Mouse (Mus musculus) MEL (cell line): Measurements from ENCODE around the gene Gm42417. TPM values are rescaled to one million over a fixed set of nuclear protein-coding genes. Genes with fewer than 3 reads are reported as not detected.

Source experiments
- DNase-seq: peaks from one replicate; pipeline ENCODE4 v3.0.0; 2011; ENCODE audit warnings: low read depth, low spot score
- H3K27ac ChIP-seq: 2 replicates; pipeline ENCODE4 v1.5.1; 2012; ENCODE audit warnings: low read depth, mild to moderate bottlenecking, control low read depth, low read length, moderate library complexity; ENCODE audit not compliant: control insufficient read depth
- H3K27me3 ChIP-seq, 2 experiments: fragments of 150-350 bp in 1 of 2; sonication (generic) in 1 of 2; 2 replicates each; pipeline ENCODE4 v1.6.1; 2012; ENCODE audit warnings: low read length in 2 of 2, mild to moderate bottlenecking in 2 of 2, improper control_type of control experiment in 1 of 2, moderate library complexity in 1 of 2; ENCODE audit not compliant: insufficient read depth in 2 of 2, control insufficient read depth in 1 of 2
- H3K36me3 ChIP-seq, 2 experiments: 2 replicates each; pipeline ENCODE4 v1.6.1; 2012 to 2014; ENCODE audit warnings: low read length in 2 of 2, improper control_type of control experiment in 1 of 2, inconsistent platforms in 1 of 2, mild to moderate bottlenecking in 1 of 2; ENCODE audit not compliant: insufficient read depth in 2 of 2, control insufficient read depth in 1 of 2
- H3K4me1 ChIP-seq, 2 experiments: fragments of 150-350 bp in 1 of 2; sonication (generic) in 1 of 2; 2 replicates each; pipeline ENCODE4 v1.6.1; 2012; ENCODE audit warnings: low read length in 2 of 2, improper control_type of control experiment in 1 of 2, mild to moderate bottlenecking in 1 of 2; ENCODE audit not compliant: insufficient read depth in 2 of 2, control insufficient read depth in 1 of 2
- H3K4me3 ChIP-seq, 2 experiments: fragments of 150-350 bp in 1 of 2; sonication (generic) in 1 of 2; 2 replicates each; pipeline ENCODE4 v1.5.1; 2012; ENCODE audit warnings: low read depth in 2 of 2, low read length in 2 of 2, mild to moderate bottlenecking in 2 of 2, moderate library complexity in 2 of 2, control low read depth in 1 of 2, improper control_type of control experiment in 1 of 2; ENCODE audit not compliant: control insufficient read depth in 1 of 2, insufficient read depth in 1 of 2
- H3K79me2 ChIP-seq: 2 replicates; pipeline ENCODE4 v1.6.1; 2012; ENCODE audit warnings: mild to moderate bottlenecking, low read length, moderate library complexity; ENCODE audit not compliant: control insufficient read depth, poor library complexity, insufficient read depth
- H3K9ac ChIP-seq: 2 replicates; pipeline ENCODE4 v1.6.1; 2012; ENCODE audit warnings: low read depth, mild to moderate bottlenecking, control low read depth, low read length, moderate library complexity; ENCODE audit not compliant: control insufficient read depth, poor library complexity, severe bottlenecking
- H3K9me3 ChIP-seq: fragments of 150-350 bp; sonication (generic); replicated peaks from 2 replicates; pipeline ENCODE4 v1.6.1; 2012; ENCODE audit warnings: mild to moderate bottlenecking, low read length, improper control_type of control experiment, moderate library complexity; ENCODE audit not compliant: insufficient read depth
- BHLHE40 ChIP-seq: IDR thresholded peaks from 2 replicates; pipeline ENCODE4 v1.6.1; 2012; ENCODE audit warnings: low read depth, mild to moderate bottlenecking, inconsistent platforms, low read length, improper control_type of control experiment, borderline replicate concordance
- CTCF ChIP-seq, 3 experiments: IDR thresholded peaks in 2 of 3; conservative IDR thresholded peaks in 1 of 3; 2 replicates each; pipeline ENCODE4 v1.5.1; 2011 to 2012; ENCODE audit warnings: low read length in 3 of 3, low read depth in 2 of 3, mild to moderate bottlenecking in 2 of 3, improper control_type of control experiment in 1 of 3, inconsistent platforms in 1 of 3, mixed read lengths in 1 of 3, moderate library complexity in 1 of 3; ENCODE audit not compliant: control insufficient read depth in 1 of 3, insufficient read depth in 1 of 3, poor library complexity in 1 of 3, severe bottlenecking in 1 of 3
- GATA1 ChIP-seq: IDR thresholded peaks from 2 replicates; pipeline ENCODE4 v1.6.1; 2011; ENCODE audit warnings: low read depth, low read length, improper control_type of control experiment
- HCFC1 ChIP-seq: IDR thresholded peaks from 2 replicates; pipeline ENCODE4 v1.6.1; 2012; ENCODE audit warnings: low read depth, mild to moderate bottlenecking, inconsistent platforms, low read length, improper control_type of control experiment, moderate library complexity
- JUND ChIP-seq: IDR thresholded peaks from 2 replicates; pipeline ENCODE4 v1.6.1; 2011; ENCODE audit warnings: low read depth, mild to moderate bottlenecking, improper control_type of control experiment, low read length
- KAT2A ChIP-seq: conservative IDR thresholded peaks from 2 replicates; pipeline ENCODE4 v1.6.1; 2012; ENCODE audit warnings: low read depth, low read length, improper control_type of control experiment, inconsistent platforms
- MAX ChIP-seq: IDR thresholded peaks from 2 replicates; pipeline ENCODE4 v1.6.1; 2011; ENCODE audit warnings: low read length, improper control_type of control experiment
- NELFE ChIP-seq: IDR thresholded peaks from 2 replicates; pipeline ENCODE4 v1.6.1; 2011; ENCODE audit warnings: low read depth, low read length, improper control_type of control experiment
- POLR2A ChIP-seq, 2 experiments: IDR thresholded peaks; 2 replicates each; pipeline ENCODE4 v1.6.1; 2011 to 2012; ENCODE audit warnings: low read length in 2 of 2, mild to moderate bottlenecking in 2 of 2, control low read depth in 1 of 2, improper control_type of control experiment in 1 of 2, low read depth in 1 of 2, moderate library complexity in 1 of 2; ENCODE audit not compliant: control insufficient read depth in 1 of 2, insufficient read depth in 1 of 2, poor library complexity in 1 of 2
- POLR2AphosphoS5 ChIP-seq: IDR thresholded peaks from 2 replicates; pipeline ENCODE4 v1.6.1; 2012; ENCODE audit warnings: low read depth, borderline replicate concordance, mild to moderate bottlenecking, inconsistent platforms, low read length, moderate library complexity, mixed read lengths
- TAL1 ChIP-seq: IDR thresholded peaks from 2 replicates; pipeline ENCODE4 v1.6.1; 2012; ENCODE audit warnings: mild to moderate bottlenecking, inconsistent platforms, low read length, moderate library complexity, mixed read lengths
- ZC3H11A ChIP-seq: IDR thresholded peaks from 2 replicates; pipeline ENCODE4 v1.6.1; 2012; ENCODE audit warnings: low read depth, mild to moderate bottlenecking, inconsistent platforms, low read length, improper control_type of control experiment
- ZMIZ1 ChIP-seq: IDR thresholded peaks from 2 replicates; pipeline ENCODE4 v1.6.1; 2012; ENCODE audit warnings: low read depth, mild to moderate bottlenecking, inconsistent platforms, low read length, improper control_type of control experiment, moderate library complexity
- polyA plus RNA-seq, 2 experiments: library from polyadenylated mRNA; stranded (reverse) in 1 of 2; unstranded in 1 of 2; fragments of >175 nt in 1 of 2; fragments of >200 nt in 1 of 2; gene quantifications; 2 replicates each; pipeline versions ENCODE4 v1.2.1 to v1.2.4; 2012; ENCODE audit warnings: low replicate concordance in 2 of 2, low read depth in 1 of 2; ENCODE audit not compliant: insufficient read length in 2 of 2, insufficient read depth in 1 of 2, missing spikeins in 1 of 2
- total RNA-seq: library from RNA; depleted of rRNA; stranded (reverse); fragments of 300-350 nt; gene quantifications from 2 replicates; pipeline ENCODE4 v1.2.3, GENCODE M21; 2012

Gm42417 gene
- total and polyA plus RNA-seq, 3 experiments, result 0.74 TPM; not detected in 2

DNA sequence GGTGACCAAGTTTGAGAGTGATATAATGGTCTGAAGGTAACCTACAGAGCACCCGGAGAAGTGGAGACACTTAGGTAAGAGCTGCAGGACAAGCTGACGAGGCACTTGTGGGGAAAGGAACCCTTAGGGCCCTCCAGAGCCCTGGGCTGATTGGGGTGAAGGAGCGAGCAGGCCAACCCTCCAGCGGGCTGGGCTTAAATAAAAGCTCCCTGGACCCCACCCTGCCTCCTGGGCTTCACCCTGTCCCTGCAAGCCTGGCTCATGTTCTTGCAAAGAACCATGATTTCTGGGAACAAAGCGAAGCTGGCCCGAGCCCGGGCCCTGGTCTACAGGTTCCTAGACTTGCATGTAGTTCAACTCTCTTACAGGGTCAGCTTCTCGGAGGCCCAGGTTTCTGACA lies 34.3 kb upstream of the Gm42417 start:
- Histone ChIP-seq H3K27me3 (no peaks in the 10 kb centered on the region; a peak in 2 of 4 replicates), H3K4me3 (no peak overlapping the region), H3K9ac (no peak overlapping the region), H3K9me3 (no peaks in the 10 kb centered on the region), H3K79me2 (no peaks in the 10 kb centered on the region), H3K36me3 (no peaks in the 10 kb centered on the region), H3K4me1 (no peaks in the 10 kb centered on the region), H3K27ac (no peak overlapping the region)
- no peak for DNase-seq
- TF ChIP-seq ZMIZ1 (no peak), ZC3H11A (no peak), POLR2A (IDR thresholded peaks at IDR 0.05; ENCODE audit: control insufficient read depth in 1 of 2, insufficient read depth in 1 of 2, low read depth in 1 of 2, low read length in 2 of 2, poor library complexity in 1 of 2) (no peak), NELFE (no peak), TAL1 (no peak), CTCF (IDR thresholded peaks at IDR 0.05 in 2 of 3, conservative IDR thresholded peaks at IDR 0.05 in 1 of 3; ENCODE audit: control insufficient read depth in 1 of 3, insufficient read depth in 1 of 3, low read depth in 2 of 3, low read length in 3 of 3, poor library complexity in 1 of 3, severe bottlenecking in 1 of 3) (no peak), BHLHE40 (no peak)

DNA sequence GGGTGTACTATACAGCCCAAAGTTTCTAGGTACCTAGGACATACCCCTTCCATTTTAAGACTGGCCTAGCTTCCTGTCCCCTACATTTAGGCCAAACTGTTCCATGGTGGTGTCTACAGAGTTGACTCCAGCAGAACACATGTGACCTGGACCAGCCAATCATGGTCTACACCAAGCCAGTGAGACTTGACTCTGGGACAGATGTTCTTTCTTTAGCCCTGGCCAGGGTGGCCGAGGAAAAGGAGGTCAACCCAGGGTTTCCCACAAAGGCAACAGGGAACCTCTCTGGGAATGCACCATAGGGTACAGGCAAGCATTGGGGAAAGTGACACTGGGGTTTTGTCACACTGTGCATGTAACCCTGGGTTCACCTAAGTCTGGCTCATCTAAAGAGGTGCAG lies 33.5 kb upstream of the Gm42417 start:
- no peaks in the 10 kb centered on the region for H3K4me1 ChIP-seq
- no peak overlapping the region for H3K4me3 ChIP-seq
- TF ChIP-seq HCFC1, result no peak
- TF ChIP-seq MAX, result no peak
- no peak for TF ChIP-seq POLR2A (IDR thresholded peaks at IDR 0.05; ENCODE audit: control insufficient read depth in 1 of 2, insufficient read depth in 1 of 2, low read depth in 1 of 2, low read length in 2 of 2, poor library complexity in 1 of 2)
- no peak for TF ChIP-seq GATA1
- no peak for TF ChIP-seq BHLHE40
- TF ChIP-seq POLR2AphosphoS5, result no peak
- TF ChIP-seq KAT2A, result no peak
- H3K79me2 ChIP-seq, result no peaks in the 10 kb centered on the region
- H3K36me3 ChIP-seq, result no peaks in the 10 kb centered on the region
- no peak overlapping the region for H3K27ac ChIP-seq
- DNase-seq, result no peak
- H3K27me3 ChIP-seq, result no peaks in the 10 kb centered on the region; a peak in 2 of 4 replicates
- H3K9me3 ChIP-seq, result no peaks in the 10 kb centered on the region
- H3K9ac ChIP-seq, result no peak overlapping the region

DNA sequence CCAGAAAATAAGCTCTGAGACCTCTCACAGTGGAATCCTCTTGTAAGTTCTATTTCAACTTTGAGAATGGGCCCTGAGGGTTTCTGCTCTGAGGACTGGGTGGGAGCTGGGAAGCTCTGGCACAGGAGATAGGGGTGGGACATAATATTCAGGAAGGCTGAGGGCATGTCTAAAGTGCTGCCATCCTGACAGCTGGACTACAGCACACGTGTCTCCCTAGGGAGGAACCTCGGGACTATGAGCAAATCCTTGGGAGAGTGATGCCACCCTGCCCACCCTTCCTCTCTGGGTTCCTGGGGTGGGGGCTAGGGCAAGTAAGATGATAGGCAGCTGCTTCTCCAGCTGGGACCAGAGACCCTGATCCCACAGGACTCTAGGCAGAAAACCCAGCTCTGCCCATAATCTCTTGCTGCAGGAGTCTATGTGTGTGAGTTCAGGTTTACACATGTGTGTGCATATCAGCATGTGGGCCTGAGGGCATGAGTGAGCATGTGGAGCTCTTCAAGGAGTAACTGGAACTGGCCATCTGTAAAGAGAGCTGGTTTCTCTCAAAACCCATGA lies 33.0 kb upstream of the Gm42417 start:
- no peak overlapping the region for H3K27ac ChIP-seq
- H3K79me2 ChIP-seq, result no peaks in the 10 kb centered on the region
- H3K4me3 ChIP-seq, result no peak overlapping the region
- no peak for DNase-seq
- H3K9ac ChIP-seq, result no peak overlapping the region
- no peaks in the 10 kb centered on the region for H3K4me1 ChIP-seq
- no peak for TF ChIP-seq JUND
- TF ChIP-seq KAT2A, result no peak
- H3K36me3 ChIP-seq, result no peaks in the 10 kb centered on the region
- H3K9me3 ChIP-seq, result no peaks in the 10 kb centered on the region
- H3K27me3 ChIP-seq, result no peaks in the 10 kb centered on the region; a peak in 2 of 4 replicates
